In genomic region chr12:108255511-108255919, GRCm38 (mm10) we compare ENCODE assay signal across 9 mouse cellular contexts. TPM values are rescaled to one million over a fixed set of nuclear protein-coding genes. Genes with fewer than 3 reads are reported as not detected.
DNase-seq lines count a peak whose midpoint lies in the region; ATAC-seq lines count a peak whose summit lies in the region.
"Had no signal": no experiment of that assay in that cellular context is flagged by ENCODE, and none has a peak within 500 bp of the region (broad histone marks: within the 10 kb centered on the region; RNA-seq: fewer than 3 reads in every experiment).

No protein-coding gene starts in this region.

- H3K27me3 ChIP-seq in heart, embryonic 13.5 days (replicated peaks), result no peaks in the 10 kb centered on the region
- no peaks in the 10 kb centered on the region for H3K27me3 ChIP-seq in neural tube, embryonic 15.5 days (replicated peaks)

- no peaks in the 10 kb centered on the region for H3K36me3 ChIP-seq in heart, embryonic 13.5 days
- no peaks in the 10 kb centered on the region for H3K36me3 ChIP-seq in neural tube, embryonic 15.5 days

- peak overlapping the region; percentile 33; the same call in 1 of the 2 replicates for H3K9ac ChIP-seq in heart, embryonic 13.5 days
- no peak overlapping the region for H3K9ac ChIP-seq in neural tube, embryonic 15.5 days (replicated peaks)

- H3K27ac ChIP-seq in brown adipose tissue, adult 24 weeks (replicated peaks; ENCODE audit: low read depth, low read length), result peak overlapping the region; percentile 69
- peak overlapping the region; percentile 57 for H3K27ac ChIP-seq in heart, embryonic 13.5 days (replicated peaks)
- H3K27ac ChIP-seq in neural tube, embryonic 15.5 days (replicated peaks), result no peak overlapping the region; the same call in 1 of the 2 replicates

- H3K9me3 ChIP-seq in heart, embryonic 13.5 days, result no peaks in the 10 kb centered on the region
- no peaks in the 10 kb centered on the region for H3K9me3 ChIP-seq in neural tube, embryonic 15.5 days (replicated peaks)

- peak; percentile 53 for DNase-seq in layer of hippocampus, adult 11-12 months (ENCODE audit: low spot score)
- DNase-seq in layer of hippocampus, postnatal 14 days (ENCODE audit: low spot score in 2 of 2), result no peak
- DNase-seq in kidney, postnatal 4 days, result peak; percentile 56 to 71
- no peak for DNase-seq in spleen, adult 18-20 months
- no peak for DNase-seq in ovary, postnatal 14 days (ENCODE audit: low spot score)

- peaks cover 46% of the 10 kb centered on the region for H3K4me1 ChIP-seq in brown adipose tissue, adult 24 weeks (ENCODE audit: control insufficient read depth, insufficient read depth, insufficient read length, low read length)
- peaks cover 78% of the 10 kb centered on the region for H3K4me1 ChIP-seq in heart, embryonic 13.5 days
- H3K4me1 ChIP-seq in neural tube, embryonic 15.5 days, result peaks cover 68% of the 10 kb centered on the region

- ATAC-seq in heart, embryonic 13.5 days (ENCODE audit: extremely low read depth, insufficient number of reproducible peaks, low FRiP score, low TSS enrichment), result no peak
- peak; percentile 14; the same call in 1 of the 2 replicates for ATAC-seq in neural tube, embryonic 15.5 days (ENCODE audit: low FRiP score)

- 17% methylated on average over 8 of the region's 8 CpGs for WGBS in heart, embryonic 13.5 days
- 8% methylated on average over 8 of the region's 8 CpGs for WGBS in neural tube, embryonic 15.5 days

- H3K4me3 ChIP-seq in brown adipose tissue, adult 24 weeks (ENCODE audit: insufficient read depth, low read depth, low read length), result no peak overlapping the region
- no peak overlapping the region for H3K4me3 ChIP-seq in heart, embryonic 13.5 days
- no peak overlapping the region for H3K4me3 ChIP-seq in neural tube, embryonic 15.5 days (replicated peaks)

- H3K4me2 ChIP-seq in heart, embryonic 13.5 days, result peak overlapping the region; percentile 22
- H3K4me2 ChIP-seq in neural tube, embryonic 15.5 days, result no peak overlapping the region

RNA-seq across cellular contexts. Expression of gene Ccdc85c, which starts 19.7 kb away (rescaled TPM):
- total RNA-seq in layer of hippocampus, postnatal 14 days (2021), result 10 to 100 TPM; 55.9 to 57.4 TPM
- polyA plus RNA-seq in brown adipose tissue, adult 24 weeks (2012; ENCODE audit: insufficient read depth, insufficient read length, missing spikeins), result 2.3 and 3.3 TPM in 2 replicates
- 4.9 and 5.8 TPM in 2 replicates for polyA plus RNA-seq in heart, embryonic 13.5 days (2015; fragmentation: Nextera tagmentation; extraction: Ambion mirVana)
- 10.5 and 11.9 TPM in 2 replicates for polyA plus RNA-seq in neural tube, embryonic 15.5 days (2015; fragmentation: Nextera tagmentation; extraction: Ambion mirVana)

RNA-seq across cellular contexts. Expression of gene Hhipl1, which starts 50.6 kb away (rescaled TPM):
- total RNA-seq in layer of hippocampus, postnatal 14 days (2021), result 1 to 10 TPM; 4.1 to 5.2 TPM
- polyA plus RNA-seq in brown adipose tissue, adult 24 weeks (2012; ENCODE audit: insufficient read depth, insufficient read length, missing spikeins), result not detected in 2 replicates
- polyA plus RNA-seq in heart, embryonic 13.5 days (2015; fragmentation: Nextera tagmentation; extraction: Ambion mirVana), result 0.71 and 1.1 TPM in 2 replicates
- 2.7 and 3.2 TPM in 2 replicates for polyA plus RNA-seq in neural tube, embryonic 15.5 days (2015; fragmentation: Nextera tagmentation; extraction: Ambion mirVana)
- total RNA-seq: hematopoietic stem cell, adult 5-6 weeks had no signal

Comparison
In these comparisons a context has a peak if more than half of its experiments do, and no peak if none do; other contexts are left out.
1. DNase-seq: peak in layer of hippocampus, adult 11-12 months (single experiment) and kidney, postnatal 4 days (2 of 2); none in layer of hippocampus, postnatal 14 days (0 of 2), spleen, adult 18-20 months (0 of 2) and ovary, postnatal 14 days (single experiment).